Mouse (Mus musculus) adrenal gland, adult 8-10 months (tissue): Measurements from ENCODE around the gene Trim71. TPM values are rescaled to one million over a fixed set of nuclear protein-coding genes. Genes with fewer than 3 reads are reported as not detected.

Experiments
- DNase-seq: peaks from one replicate; pipeline ENCODE4 v3.0.0; 2022
- total RNA-seq, 4 experiments: library from RNA; stranded (reverse); gene quantifications; 2 replicates each; pipeline ENCODE4 v1.2.4; 2022

Trim71 gene
- total RNA-seq, 4 experiments from 2014 or later = 0.03 TPM; not detected in 3

DNA sequence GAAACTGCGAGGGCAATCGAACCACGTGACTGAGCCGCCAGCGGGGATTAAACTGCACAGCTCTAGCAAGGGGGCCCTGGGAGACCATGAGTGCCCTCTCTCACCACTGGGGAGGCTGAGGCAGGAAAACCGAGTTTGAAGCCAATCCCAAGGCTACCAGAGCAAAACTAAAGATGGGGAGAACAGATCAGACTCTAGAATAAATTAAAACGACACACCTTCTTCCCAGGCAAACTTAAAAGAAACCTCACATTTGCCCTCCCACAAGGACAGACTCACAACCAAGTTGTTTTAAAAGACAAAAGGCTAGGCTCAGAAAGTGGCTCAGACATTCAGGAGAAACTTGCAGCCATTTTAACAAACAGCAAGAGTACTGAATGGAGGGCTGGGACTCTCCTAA lies 7.1 kb downstream of the Trim71 start:
- DNase-seq = no peak

DNA sequence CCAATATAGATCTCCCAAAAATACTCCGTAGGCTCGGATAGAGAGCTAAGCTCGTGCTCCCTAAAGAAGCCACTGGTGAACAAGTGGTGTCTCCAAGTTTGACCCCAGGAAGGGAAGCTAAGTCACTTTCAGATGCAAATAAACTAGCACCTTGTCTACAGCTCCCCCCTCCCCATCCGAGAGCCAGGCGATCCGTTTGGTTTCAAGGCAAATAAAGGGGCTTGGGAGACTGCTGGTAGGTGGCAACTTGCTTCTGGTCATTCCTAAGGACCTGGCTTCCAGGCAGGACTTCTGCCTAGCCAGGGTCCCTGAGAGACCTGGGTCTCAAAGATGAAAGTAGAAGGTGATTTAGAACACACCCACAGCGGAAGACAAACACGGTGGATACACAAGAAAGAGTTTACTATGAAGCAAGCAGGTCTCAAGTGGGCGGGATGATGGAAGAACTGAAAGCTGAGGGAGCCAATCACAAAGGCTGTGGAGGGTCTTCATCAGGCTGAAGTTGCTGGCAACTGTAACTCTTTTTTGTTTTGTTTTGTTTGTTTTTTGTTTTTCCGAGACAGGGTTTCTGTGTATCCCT lies 7.8 kb downstream of the Trim71 start:
- DNase-seq = no peak

DNA sequence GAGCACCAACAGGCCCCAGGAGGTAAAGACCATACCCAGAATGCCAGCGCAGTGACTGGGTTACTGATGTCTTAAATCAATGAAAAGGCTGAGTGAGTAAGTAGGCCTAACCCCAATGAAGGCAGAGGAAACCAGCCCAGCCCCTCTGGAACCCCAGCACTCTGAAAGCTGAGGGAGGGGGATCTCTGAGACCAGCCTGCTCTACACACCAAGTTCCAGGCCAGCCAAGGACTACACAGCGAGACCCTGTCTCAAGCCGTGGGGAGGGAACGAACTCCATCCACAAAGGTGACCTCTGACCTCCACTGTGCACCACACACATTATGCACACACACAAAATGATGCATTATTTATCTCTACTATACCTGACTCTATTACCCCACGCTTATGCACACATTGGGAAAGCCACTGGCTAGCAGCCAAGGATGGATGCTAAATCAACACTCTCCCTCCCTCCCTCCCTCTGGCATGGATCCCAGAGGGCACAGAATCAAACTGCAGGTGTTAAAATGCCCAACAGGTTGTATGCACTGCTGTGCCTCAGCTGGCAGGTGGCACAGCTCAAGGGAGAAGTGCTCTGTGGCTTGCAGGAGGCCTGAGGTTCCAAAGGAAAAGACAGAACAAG lies 9.7 kb downstream of the Trim71 start:
- DNase-seq = no peak

DNA sequence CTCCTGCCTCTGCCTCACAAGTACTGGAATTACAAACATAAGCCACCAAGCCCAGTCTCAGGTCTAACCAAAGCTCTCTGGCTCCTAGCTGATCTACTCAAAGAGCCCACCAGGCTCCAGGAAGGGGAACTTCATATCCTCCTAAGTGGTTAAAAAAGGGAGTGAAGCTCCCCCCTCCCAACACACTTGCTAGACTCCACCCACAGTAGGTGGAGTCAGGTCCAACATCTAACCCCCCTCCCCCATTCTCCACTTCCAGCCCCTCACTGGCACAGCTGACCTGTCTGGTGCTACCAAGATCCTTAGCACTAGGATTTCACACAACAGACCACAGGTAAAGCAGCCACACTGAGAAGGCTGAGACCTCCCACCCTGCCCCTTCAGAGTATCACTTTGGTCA lies 10.3 kb downstream of the Trim71 start:
- DNase-seq = no peak

DNA sequence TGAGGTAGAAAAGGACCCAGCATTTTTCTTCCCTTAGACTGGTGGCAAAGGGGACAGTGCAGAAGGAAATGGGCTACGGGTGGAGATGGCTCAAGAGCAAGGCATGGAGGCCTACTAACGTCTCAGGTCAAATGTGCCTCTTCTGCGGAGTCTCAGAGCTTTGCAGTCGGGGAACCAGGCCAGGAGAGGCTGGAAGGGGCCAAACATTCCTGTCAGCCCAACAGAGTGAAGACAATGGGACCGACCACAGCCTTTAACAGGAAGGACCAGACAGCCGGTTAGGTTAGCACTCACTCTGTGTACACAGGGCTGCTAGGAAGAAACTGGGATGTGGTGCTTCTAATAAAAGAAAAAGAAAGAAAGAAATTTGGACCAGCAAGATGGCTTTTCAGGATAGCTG lies 14.1 kb downstream of the Trim71 start:
- DNase-seq = no peak

DNA sequence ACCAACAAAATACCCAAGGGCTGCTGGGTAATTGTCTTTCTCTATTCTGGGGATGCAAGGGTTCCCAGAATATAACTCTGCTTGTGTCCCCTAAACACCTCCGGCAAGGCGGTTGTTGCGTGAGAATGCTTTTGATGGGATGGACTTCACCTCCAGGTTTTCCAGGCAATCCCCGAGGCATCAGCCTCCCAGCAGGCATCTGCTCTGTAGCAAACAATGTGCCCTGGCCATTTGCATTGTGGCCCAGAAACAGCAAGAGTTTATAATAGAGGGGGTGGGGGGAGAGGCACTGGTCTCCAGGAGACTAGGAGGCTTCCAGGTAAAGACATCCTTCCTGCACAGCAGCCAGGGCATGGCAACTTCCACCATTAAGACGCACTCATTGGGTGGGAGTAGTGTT lies 15.1 kb downstream of the Trim71 start:
- no peak for DNase-seq

DNA sequence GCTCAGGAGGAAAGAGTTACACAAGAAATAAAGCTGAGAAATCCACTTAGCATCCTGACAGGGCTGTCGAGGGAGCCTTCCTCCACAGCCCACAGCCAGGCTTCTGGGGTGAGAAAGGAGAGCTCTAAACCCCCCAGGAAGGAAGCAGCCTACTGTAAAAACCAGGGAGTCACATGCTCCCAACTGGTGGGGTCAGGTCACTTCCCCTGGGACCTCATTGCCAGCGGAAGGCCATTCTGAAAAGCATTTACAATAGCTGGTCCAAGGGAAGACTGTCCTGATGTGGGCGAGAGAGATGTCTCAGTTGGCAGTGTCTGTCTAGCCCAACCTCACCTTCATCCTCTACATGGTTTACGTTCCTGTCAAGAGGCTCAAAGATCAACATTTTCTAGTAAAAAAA lies 15.7 kb downstream of the Trim71 start:
- DNase-seq = no peak

DNA sequence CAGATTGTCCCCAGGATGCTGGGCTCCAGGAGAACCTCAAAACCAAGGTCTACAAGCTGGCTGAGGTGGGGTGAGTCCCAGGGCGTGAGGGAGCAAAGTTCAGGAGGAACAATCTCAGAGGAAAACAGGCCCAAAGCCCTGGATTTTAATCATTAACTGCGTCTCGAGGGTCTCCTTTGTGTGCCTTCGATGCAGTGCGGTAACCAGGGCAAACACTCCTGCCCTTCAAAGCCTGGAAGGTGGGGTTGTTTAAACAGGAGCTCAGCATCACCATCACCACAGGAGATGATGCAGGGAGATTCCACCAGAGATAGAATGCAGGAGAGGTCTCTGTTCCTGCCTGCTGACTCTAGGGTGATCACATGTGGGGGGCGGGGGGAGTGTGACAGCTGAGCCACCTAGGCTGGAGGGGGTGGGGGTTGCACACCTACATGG lies 16.5 kb downstream of the Trim71 start:
- no peak for DNase-seq

DNA sequence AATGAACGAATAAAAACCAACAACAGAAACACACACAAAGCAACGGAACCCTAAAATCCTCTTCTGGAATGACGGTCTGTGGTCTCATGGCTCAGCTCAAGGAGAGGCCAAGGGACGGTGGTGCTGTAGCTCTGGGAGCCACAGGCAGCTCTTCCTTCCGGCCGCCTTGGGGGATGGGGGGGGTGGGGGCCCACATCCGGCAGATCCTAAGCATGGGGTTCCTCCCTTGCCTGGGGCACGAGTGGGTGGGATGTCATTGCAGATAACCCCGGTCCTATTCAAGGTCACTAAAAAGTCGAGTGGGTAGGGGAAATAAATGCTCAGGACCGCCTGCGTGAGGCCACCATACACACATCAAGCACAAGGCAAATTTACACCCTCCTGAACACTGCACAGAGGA lies 17.4 kb downstream of the Trim71 start:
- no peak for DNase-seq

DNA sequence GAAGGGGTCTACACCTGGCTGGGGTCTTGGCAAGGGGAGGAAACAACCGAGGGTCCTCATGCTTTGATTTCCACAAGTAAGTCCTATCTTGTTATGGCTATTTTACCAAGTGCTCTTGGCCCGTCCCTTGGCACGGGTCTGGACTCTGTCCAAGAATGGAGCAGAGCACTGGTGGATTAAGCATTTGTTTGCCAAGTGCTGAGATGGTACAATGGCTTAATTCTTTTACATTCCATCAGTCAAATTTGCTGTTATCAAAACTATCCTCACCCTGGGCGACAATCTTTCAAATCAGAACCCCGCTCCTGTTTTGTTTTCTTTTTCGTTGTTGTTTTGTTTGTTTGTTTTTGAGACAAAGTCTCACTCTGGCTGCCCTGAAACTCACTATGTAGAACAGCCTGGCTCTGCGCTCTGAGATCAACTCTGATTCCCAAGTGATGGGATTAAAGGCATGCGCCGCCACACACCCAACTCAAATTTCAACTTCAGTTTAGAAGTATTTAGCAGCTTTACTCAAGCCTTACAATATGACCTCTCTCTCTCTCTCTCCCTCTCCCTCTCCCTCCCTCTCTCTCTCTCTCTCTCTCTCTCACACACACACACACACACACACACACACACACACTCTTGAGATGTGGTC lies 19.3 kb downstream of the Trim71 start:
- no peak for DNase-seq

DNA sequence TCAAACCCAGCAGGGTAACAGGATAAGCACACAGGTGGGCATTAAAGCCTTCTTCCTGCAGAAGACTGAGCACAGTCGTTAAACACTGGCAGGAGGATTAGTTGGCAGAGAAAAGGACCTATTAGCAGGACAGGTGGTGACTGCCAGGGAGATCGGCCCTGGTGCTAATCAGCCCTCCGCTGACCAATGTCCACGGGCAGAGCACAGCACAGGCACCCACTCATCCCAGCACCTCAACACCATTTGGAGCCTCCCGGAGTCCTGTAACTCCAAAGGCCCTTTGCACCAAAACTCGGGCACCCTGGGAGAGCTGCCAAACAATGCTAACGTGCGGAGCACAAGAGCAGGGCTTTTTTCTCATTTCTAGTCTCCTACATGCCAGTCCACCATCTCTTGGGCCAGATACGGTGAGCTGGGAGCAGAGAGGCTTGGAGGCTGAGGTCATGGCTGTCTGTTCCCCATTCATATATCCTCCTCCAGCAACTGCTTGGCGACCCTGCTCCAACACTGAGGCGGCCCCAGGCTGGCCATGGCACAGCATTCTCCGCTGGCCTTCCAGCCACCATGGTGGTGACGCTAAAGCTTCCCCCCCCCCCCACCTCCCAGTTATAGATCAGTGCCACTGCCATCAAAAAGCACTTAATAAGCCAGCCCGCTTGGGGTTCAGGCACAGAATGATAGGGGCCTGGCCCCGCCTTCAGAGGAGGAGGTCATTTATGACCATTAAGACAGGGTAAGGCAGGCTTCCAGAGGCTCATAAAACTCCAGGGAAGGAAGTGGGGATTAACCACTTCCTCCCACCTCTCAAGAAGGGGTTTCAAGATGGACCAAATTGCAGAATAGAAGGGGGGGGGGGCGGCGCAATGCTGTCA lies 20.1 kb downstream of the Trim71 start:
- no peak for DNase-seq

DNA sequence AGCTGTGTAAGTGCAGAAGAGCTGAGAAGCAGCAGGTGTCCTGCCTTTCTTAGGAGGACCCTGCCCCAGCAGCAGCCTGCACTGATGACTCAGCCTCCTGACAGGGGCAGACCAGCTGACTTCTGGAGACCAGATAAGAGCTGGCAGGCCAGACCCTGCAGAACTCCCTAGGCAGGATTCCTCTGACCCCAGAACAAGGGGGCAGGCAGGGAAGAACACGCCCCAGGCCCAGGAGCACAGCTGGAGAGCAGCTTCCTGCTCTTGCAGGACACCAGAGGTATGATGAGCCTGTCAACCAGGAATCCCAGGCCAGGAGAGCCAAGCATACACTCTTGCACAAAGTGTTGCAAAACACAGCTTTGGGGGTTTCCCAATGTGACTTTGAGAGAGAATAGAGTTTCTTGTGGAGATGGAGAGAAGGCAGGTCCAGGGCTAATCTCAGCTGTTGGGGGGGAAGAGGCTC lies 22.9 kb downstream of the Trim71 start:
- no peak for DNase-seq

DNA sequence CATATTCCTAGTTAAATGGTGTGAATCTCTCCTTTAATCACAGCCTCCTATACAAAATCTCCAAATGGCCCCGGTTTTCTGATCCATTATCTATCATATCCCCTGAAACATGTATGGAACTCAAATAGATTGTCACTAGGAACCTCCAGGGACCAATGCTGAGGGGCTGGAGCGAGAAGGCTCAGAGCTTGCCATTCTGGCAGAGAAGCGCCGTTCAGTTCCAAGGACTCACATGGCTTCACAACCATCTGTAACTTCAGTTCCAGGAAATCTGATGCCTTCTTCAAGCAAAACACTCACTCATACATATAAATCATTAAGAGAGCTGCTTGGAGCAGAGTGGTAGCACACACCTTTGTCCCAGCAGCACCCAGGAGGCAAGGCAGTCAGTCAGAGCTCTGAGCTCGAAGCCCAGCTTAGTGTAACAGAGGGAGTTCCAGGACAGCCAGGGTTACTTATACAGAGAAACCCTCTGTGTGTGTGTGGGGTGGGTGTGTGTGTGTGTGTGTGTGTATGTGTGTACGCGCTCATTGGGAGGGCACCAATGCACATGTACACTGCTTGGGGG lies 25.1 kb downstream of the Trim71 start:
- DNase-seq = no peak

DNA sequence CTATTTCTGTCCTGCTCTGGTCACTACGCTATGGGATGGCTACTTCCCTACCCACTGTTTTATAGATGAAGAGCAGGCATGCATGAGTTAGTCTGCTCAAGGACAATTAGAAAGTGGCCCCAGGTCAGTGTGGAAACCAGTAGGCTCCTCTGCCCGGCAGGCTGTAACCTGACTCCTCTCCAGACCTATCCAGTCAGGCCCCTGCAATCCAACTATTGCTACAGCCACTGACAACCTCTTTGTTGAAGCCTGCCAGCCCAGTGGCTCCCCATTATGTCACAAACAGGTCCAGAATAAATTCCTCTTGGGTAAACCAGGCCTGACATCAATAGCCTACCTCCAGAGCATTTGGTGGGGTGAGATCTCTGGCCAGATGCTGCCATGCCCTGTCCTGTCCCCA lies 27.5 kb downstream of the Trim71 start:
- DNase-seq = no peak

DNA sequence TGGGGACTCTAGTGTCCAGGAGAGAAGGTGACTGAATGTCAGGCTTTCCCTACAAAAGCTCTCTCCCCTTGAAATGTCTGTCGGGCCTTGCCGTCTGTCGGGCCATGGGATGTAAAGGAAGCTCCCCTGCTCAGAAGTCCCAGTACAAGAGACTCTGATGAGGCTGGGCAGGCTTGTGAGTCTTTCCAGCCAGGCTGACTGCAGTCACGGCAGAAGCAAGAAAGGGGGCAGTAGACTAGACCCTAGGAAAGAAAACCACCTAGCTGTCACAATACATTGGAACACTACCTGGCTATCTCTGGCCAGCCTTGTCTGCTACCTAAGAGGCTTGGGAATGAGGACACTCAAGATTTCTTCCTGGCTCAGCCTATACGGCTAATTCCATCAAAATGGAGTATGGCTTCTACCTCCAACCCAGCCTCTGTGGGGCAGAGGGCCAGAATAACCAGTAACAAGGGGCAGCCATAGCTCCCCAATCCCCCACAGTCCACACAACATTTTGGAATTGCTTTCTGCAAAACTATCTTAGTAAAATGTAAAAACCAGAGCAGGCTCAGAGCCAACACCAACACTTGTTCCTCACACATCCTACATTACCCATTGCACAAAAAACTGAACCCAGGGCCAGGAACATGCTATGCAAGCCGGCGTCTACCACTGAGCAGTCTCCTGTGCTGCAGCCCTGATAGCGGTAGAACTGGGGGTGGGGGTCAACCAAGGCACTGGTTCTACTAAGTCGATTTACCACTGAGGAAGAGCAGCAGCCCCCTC lies 29.2 kb downstream of the Trim71 start:
- DNase-seq = no peak

DNA sequence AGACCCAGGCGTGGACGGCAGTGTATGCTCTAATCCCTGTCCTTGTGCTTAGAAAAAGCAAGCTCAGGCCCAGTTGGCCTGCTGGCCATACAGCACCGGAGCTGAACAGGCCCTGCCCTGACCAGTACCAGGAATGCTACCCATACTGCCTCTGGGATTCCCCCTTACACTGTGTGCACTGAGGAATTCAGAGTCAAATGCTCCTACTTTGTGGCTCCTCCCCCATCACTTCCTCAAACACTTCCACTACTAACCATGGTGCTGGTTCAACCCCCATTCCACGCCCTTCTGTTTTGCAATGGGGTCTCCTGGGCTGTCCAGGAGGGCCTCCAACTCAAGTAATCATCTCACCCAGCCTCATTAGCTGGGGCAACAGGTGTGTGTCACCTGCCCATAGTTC lies 30.3 kb downstream of the Trim71 start:
- no peak for DNase-seq

DNA sequence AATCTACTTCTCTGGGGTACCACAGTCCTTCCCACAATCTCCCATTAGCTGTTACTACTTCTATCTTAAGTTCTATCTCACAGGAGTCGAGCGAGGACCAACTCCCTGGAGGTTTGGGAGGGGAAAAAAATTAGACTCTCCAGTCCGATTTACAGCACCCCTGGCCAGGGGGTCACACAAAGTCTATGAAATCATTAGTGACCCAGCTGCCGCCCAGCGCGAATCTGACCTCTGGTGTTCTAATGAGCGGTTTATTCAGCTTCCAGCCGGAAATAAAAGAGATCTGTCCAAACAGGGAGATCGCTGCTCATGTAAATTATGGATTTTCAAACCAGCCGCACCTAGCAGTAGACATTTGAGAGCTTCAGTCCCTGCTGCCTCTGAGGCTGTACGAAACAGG lies 32.9 kb downstream of the Trim71 start:
- DNase-seq = no peak

DNA sequence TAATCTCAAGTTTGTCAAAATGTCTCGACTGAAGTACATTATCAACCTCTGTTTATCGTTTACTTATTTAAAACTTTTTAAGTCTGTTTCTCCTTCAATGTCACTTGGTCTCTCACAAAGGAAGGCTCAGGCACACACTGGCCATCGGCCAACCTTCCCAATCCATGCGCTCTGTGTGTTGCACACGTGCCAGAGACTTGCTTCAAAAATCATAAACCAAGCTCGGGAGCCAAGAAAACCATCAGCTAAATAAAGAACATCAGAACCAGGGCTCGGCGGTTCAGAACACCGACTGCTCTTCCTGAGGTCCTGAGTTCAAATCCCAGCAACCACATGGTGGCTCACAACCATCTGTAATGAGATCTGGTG lies 35.5 kb downstream of the Trim71 start:
- DNase-seq = no peak

DNA sequence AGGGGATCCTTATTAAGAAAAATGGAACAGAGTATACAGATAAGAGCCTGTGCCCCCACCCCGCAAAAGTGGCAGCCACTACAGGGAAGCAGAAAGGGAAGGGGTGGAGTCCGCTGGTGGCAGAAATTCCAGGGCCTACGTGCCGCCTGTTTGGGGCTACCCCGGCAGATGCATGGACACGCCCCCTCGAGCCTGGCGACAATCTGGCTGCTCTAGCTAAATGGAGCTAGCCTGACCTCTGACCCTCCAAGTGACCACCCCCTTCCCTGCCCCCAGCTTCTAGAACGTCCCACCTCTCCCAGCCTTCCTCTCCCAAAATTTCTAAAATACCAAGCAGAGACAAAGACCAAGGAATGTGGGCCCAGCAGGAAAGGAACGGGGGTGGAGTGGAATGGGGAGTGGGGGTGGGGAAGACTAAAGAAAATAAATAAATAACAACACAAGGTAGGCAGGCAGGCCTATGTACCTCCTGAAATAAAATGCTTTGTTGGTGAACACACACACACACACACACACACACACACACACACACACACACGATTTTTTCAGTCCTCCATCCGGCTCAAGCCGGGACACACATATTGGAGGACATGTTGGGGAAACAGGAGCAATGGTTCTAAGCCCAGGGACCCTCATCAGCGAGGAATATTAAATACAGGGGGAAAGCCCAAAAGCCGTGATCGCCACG lies 36.0 kb downstream of the Trim71 start:
- no peak for DNase-seq

DNA sequence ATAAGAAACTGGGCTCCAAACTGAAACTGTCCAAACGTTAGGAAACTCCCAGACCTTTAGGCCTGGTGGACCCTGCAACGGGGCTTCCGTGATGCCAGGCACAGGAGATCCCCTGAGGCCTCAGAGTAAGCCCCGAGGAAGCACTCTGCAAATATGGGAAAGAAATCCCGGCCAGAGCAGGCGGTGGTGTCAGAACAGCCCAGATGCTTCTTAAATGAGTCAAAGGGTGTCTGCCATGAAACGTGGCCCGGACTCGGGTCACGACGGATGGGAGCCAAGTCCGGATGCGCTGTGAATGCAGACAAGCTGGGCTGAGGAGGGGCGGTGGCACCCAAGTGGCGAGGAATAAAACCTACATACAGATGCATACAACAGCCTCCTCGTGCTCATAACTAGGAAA lies 37.1 kb downstream of the Trim71 start:
- DNase-seq = peak; percentile 10

DNA sequence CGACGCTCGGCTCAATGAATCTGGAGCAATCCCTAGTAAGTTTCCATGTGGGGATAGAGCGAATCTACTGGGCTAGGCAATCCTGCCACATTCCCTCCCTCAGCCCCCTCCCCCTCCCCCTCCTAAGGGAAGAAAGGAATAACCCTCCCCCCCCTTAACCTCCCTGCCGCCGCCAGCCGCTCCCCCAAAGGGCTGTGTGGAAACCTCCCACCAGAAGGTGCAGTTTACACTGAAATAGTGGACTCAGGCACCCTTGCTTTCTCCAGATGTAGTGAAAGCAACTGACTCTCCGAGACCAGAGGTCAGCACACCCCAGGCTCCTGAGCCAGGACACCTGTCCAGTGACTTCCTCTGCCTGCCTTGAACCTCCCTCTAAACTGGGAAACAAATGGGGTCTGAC lies 37.6 kb downstream of the Trim71 start:
- DNase-seq = no peak

DNA sequence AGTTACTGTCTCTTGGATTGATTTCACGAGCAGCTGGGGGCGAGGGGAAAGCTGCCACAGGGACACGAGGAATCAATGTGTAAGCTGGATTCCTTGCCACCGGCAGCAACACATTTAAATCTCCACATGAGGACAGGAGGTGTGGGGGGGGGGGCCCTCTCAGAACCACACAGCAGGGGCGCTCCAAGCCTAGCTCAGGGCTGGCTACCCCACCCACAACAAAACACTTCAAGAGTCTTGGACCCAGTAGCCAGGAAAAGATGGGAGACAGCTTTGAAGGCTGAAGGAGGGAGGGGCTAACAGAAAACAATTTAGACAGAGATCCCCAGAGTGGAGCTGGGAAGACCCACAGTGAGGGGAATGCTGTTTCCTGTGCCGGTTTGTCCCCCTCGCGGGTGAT lies 38.3 kb downstream of the Trim71 start:
- no peak for DNase-seq
